Mouse (Mus musculus): Measurements from ENCODE around the gene Hdgfl2. TPM values are rescaled to one million over a fixed set of nuclear protein-coding genes. Genes with fewer than 3 reads are reported as not detected.
"Not testable (repeated sequence)": the region's sequence is repeated elsewhere in the genome, so short reads cannot be mapped to it uniquely, and the experiment has no call there.

The Hdgfl2 gene
- total and polyA plus RNA-seq, 2 experiments from 2014 or later, result 96.4 to 114 TPM

DNA sequence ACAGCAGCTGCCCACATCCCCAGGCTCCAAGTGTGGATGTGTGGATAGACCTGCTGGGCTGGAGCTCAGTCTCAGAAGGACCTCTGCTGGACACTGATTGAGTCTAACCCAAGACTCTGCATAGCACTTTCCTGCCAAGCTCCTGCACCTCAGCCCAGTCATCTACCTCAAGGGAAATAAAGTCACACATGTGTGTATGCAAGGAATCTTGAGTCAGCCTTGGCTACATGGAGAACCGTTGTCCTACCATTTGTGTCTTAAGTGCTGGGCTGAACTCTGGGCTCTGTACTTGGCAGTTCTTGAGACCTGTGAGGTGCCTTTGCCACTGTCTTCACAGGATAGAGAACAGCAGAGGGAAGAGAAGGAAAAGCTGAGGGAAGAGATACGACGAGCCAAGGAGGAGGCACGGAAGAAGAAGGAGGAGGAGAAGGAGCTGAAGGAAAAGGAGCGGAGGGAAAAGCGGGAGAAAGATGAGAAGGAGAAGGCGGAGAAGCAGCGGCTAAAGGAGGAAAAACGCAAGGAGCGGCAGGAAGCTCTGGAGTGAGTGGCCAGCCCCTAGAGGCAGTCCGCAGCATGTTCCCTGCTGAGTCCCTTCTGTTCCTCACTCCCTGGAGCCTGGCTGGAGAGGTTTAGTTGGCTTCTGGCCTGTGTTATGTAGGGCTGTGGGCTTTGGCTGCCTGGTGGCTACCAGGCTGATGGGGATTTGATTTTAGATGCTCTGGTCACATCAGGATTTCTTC lies 21.9 kb upstream of the Hdgfl2 start:
- H3K4me1 ChIP-seq (ENCODE audit: insufficient read depth), result no peaks in the 10 kb centered on the region
- DNase-seq (no peak), ATAC-seq (no peak)
- H3K36me3 ChIP-seq (ENCODE audit: insufficient read depth), result peaks cover 21% of the 10 kb centered on the region
- no peak overlapping the region for H3K4me3 ChIP-seq (ENCODE audit: low read depth, low read length)
- H3K9me3 ChIP-seq (ENCODE audit: low read length), result no peaks in the 10 kb centered on the region
- 85% methylated on average over 11 of the region's 11 CpGs for WGBS
- TF ChIP-seq CTCF (IDR thresholded peaks at IDR 0.05; ENCODE audit: low read depth), result no peak
- H3K27me3 ChIP-seq (ENCODE audit: insufficient read depth, low read length), result no peaks in the 10 kb centered on the region
- H3K27ac ChIP-seq (ENCODE audit: low read depth, low read length), result no peak overlapping the region
- no peak overlapping the region for H3K9ac ChIP-seq
- no peak overlapping the region for H3K4me2 ChIP-seq (ENCODE audit: low read depth)

DNA sequence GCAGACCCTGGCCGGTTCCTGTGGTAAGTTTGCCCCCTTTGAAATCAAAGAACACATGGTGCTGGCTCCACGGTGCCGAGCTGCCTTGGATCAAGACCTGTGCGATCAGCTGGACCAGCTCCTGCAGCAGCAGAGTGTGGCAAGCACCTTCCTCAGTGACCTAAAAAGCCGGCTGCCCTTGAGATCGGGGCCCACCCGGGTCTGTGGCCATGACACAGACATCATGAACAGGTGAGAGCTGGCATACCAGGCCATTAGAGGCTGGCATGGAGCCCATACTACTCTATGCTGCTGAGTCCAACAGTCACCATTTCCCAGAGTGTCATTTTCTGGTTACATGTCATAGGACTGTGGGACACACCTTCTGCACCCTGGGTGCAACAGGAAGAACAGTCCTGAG lies 17.4 kb upstream of the Hdgfl2 start:
- no peak for ATAC-seq
- H3K4me3 ChIP-seq (ENCODE audit: low read depth, low read length), result no peak overlapping the region
- no peak overlapping the region for H3K4me2 ChIP-seq (ENCODE audit: low read depth)
- H3K27ac ChIP-seq (ENCODE audit: low read depth, low read length), result no peak overlapping the region
- H3K36me3 ChIP-seq (ENCODE audit: insufficient read depth), result peaks cover 35% of the 10 kb centered on the region
- H3K4me1 ChIP-seq (ENCODE audit: insufficient read depth), result no peaks in the 10 kb centered on the region
- 92% methylated on average over 7 of the region's 7 CpGs for WGBS
- TF ChIP-seq CTCF (IDR thresholded peaks at IDR 0.05; ENCODE audit: low read depth), result no peak
- no peaks in the 10 kb centered on the region for H3K9me3 ChIP-seq (ENCODE audit: low read length)
- no peaks in the 10 kb centered on the region for H3K27me3 ChIP-seq (ENCODE audit: insufficient read depth, low read length)
- no peak overlapping the region for H3K9ac ChIP-seq
- DNase-seq, result no peak

DNA sequence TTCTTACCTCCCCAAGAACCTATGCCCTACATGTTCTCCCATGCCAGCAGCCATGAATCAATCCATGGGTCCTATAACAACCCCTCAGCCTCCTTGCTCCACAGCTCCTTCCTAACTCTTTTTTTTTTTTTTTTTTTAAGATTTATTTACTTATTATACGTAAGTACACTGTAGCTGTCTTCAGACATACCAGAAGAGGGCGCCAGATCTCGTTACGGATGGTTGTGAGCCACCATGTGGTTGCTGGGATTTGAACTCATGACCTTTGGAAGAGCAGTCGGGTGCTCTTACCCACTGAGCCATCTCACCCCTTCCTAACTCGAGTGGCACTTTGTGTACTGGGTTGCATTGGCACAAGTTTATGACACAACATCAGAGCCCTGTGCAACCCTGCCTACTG lies 13.7 kb upstream of the Hdgfl2 start:
- peaks cover 59% of the 10 kb centered on the region for H3K36me3 ChIP-seq (ENCODE audit: insufficient read depth)
- peak; percentile 31; the same call in 1 of the 2 replicates for TF ChIP-seq CTCF (IDR thresholded peaks at IDR 0.05; ENCODE audit: low read depth)
- not testable (repeated sequence) for H3K4me3 ChIP-seq (ENCODE audit: low read depth, low read length); H3K9me3 ChIP-seq (ENCODE audit: low read length); H3K9ac ChIP-seq; DNase-seq; H3K27me3 ChIP-seq (ENCODE audit: insufficient read depth, low read length); H3K4me2 ChIP-seq (ENCODE audit: low read depth); H3K4me1 ChIP-seq (ENCODE audit: insufficient read depth); ATAC-seq; H3K27ac ChIP-seq (ENCODE audit: low read depth, low read length)
- 86% methylated on average over 6 of the region's 6 CpGs for WGBS

DNA sequence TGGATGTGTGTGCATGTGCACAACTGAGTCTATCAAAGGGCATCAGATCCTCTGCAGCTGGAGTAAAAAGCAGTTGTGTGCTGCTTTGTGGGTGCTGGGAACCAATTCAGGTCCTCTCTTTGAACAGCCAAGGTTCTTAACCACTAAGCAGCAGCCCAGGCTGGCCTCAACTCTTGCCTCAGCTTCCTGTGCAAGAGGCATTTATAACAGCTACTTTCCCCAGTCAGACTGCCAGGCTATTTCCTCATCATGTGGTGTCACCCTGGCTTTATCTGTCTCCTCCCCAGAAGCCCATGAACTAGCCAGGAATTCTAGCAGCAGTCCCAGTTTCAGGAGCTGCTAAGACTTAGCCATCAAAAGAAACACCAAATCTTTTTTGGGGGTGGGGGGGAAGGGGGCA lies 13.0 kb upstream of the Hdgfl2 start:
- DNase-seq (no peak), ATAC-seq (no peak)
- no peak overlapping the region for H3K4me2 ChIP-seq (ENCODE audit: low read depth)
- no peak overlapping the region for H3K27ac ChIP-seq (ENCODE audit: low read depth, low read length)
- no peaks in the 10 kb centered on the region for H3K9me3 ChIP-seq (ENCODE audit: low read length)
- no peak for TF ChIP-seq CTCF (IDR thresholded peaks at IDR 0.05; ENCODE audit: low read depth)
- H3K4me3 ChIP-seq (ENCODE audit: low read depth, low read length), result no peak overlapping the region
- no peak overlapping the region for H3K9ac ChIP-seq
- H3K36me3 ChIP-seq (ENCODE audit: insufficient read depth), result peaks cover 66% of the 10 kb centered on the region
- H3K4me1 ChIP-seq (ENCODE audit: insufficient read depth), result no peaks in the 10 kb centered on the region
- no peaks in the 10 kb centered on the region for H3K27me3 ChIP-seq (ENCODE audit: insufficient read depth, low read length)

DNA sequence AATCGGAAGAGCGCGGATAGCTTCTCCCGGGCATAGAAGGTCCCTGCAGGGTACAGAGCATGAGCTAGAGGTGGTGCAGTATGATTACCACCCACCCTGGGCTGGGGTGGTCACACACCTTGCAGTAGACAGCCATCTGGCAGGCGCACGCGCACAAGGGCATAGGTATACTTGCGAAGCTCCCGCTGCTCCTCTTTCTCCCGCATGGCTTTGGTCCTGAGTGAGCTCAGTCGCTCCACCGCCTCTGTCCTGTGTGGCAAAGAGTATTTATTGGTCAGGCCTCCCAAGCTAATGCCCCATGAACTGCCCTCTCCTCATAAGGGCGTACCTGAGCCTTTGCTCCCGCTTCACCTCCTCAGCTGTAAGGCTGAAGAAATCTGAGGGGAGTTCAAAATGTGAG lies 10.4 kb upstream of the Hdgfl2 start:
- DNase-seq, result no peak
- Histone ChIP-seq H3K9me3 (ENCODE audit: low read length) (no peaks in the 10 kb centered on the region), H3K4me1 (ENCODE audit: insufficient read depth) (peaks cover 4% of the 10 kb centered on the region; the same call in 1 of the 2 replicates), H3K4me2 (ENCODE audit: low read depth) (no peak overlapping the region), H3K4me3 (ENCODE audit: low read depth, low read length) (no peak overlapping the region), H3K36me3 (ENCODE audit: insufficient read depth) (peaks cover 70% of the 10 kb centered on the region), H3K27ac (ENCODE audit: low read depth, low read length) (no peak overlapping the region), H3K9ac (no peak overlapping the region), H3K27me3 (ENCODE audit: insufficient read depth, low read length) (no peaks in the 10 kb centered on the region)
- ATAC-seq, result no peak
- 95% methylated on average over 14 of the region's 14 CpGs for WGBS
- TF ChIP-seq CTCF (IDR thresholded peaks at IDR 0.05; ENCODE audit: low read depth), result no peak

DNA sequence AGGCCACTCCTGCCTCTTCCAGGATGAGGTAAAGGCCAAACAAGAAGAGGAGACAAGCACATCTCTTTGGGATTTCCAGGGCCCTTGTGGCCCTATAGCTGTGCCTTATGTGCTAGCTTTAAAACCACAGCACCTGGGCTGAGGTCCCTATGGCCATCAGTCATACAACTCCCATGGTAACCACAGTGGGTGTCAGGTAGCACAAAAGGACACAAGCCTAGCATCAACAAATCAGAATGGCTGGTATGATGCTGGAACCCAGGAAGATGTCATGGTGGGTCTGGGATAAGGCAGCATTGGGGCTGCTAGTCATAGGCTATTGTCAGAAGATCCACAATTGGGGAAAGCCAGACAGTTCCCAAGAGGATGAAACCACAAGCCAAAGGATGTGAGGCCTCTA lies 8.3 kb upstream of the Hdgfl2 start:
- no peak overlapping the region for H3K4me2 ChIP-seq (ENCODE audit: low read depth)

DNA sequence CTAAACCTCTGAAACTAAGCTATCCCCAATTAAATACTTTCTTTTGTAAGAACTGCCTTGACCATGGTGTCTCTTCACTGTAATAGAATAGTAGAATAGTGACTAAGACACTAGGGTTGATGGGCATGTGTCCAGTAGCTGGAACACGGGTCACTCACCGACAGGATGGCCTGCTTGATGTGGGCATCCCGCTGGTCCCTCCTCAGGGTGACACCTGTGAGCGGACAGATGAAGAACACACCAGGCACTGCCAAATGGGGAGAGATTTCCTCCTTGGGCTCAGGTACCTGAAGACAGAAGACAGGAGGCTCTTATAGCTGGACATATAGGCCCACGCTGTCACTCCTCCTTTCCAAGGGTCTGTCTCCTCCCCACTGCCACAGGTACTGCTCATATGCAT lies 7.2 kb upstream of the Hdgfl2 start:
- Histone ChIP-seq H3K9ac (no peak overlapping the region), H3K27me3 (ENCODE audit: insufficient read depth, low read length) (no peaks in the 10 kb centered on the region), H3K36me3 (ENCODE audit: insufficient read depth) (peaks cover 57% of the 10 kb centered on the region), H3K27ac (ENCODE audit: low read depth, low read length) (no peak overlapping the region), H3K4me1 (ENCODE audit: insufficient read depth) (peaks cover 7% of the 10 kb centered on the region; the same call in 1 of the 2 replicates), H3K4me2 (ENCODE audit: low read depth) (no peak overlapping the region), H3K4me3 (ENCODE audit: low read depth, low read length) (no peak overlapping the region), H3K9me3 (ENCODE audit: low read length) (no peaks in the 10 kb centered on the region)
- WGBS, result 89% methylated on average over 5 of the region's 5 CpGs
- DNase-seq (no peak), ATAC-seq (no peak)
- TF ChIP-seq CTCF (IDR thresholded peaks at IDR 0.05; ENCODE audit: low read depth), result no peak

More for the DNA sequence above, 8.3 kb upstream of the Hdgfl2 start:
- H3K4me3 ChIP-seq (ENCODE audit: low read depth, low read length), result no peak overlapping the region
- H3K36me3 ChIP-seq (ENCODE audit: insufficient read depth), result peaks cover 62% of the 10 kb centered on the region
- H3K9me3 ChIP-seq (ENCODE audit: low read length), result no peaks in the 10 kb centered on the region
- no peak overlapping the region for H3K27ac ChIP-seq (ENCODE audit: low read depth, low read length)
- no peak overlapping the region for H3K9ac ChIP-seq
- no peaks in the 10 kb centered on the region for H3K27me3 ChIP-seq (ENCODE audit: insufficient read depth, low read length)
- no peak for TF ChIP-seq CTCF (IDR thresholded peaks at IDR 0.05; ENCODE audit: low read depth)
- DNase-seq (no peak), ATAC-seq (no peak)
- H3K4me1 ChIP-seq (ENCODE audit: insufficient read depth), result peaks cover 7% of the 10 kb centered on the region; the same call in 1 of the 2 replicates

All from forebrain, postnatal 0 days (tissue).